Mouse (Mus musculus) right cerebral cortex, postnatal 10 days (tissue): ENCODE results near the gene Hyal3.
A peak's percentile ranks its signal among the peaks of the same experiment; 100 is the strongest.

Experiments used
- DNase-seq, 2 experiments: peaks; one replicate each; pipeline ENCODE4 v3.0.0; 2021; ENCODE audit warnings: low spot score in 2 of 2

Hyal3 gene

GRCm38 (mm10) chr9:107617461-107617860, 36.8 kb downstream of the Hyal3 start:
- DNase-seq: no peak

GRCm38 (mm10) chr9:107618098-107618497, 37.5 kb downstream of the Hyal3 start:
- no peak for DNase-seq

GRCm38 (mm10) chr9:107618778-107619545, 38.3 kb downstream of the Hyal3 start:
- DNase-seq: no peak

GRCm38 (mm10) chr9:107619546-107619879, 38.9 kb downstream of the Hyal3 start:
- DNase-seq: no peak

- DNase-seq: no peak
Observed at GRCm38 (mm10) chr9:107620954-107621353, 40.3 kb downstream of the Hyal3 start.

- DNase-seq: no peak
Observed at GRCm38 (mm10) chr9:107624539-107624938, 43.9 kb downstream of the Hyal3 start.

- DNase-seq: no peak
Observed at GRCm38 (mm10) chr9:107624951-107625350, 44.3 kb downstream of the Hyal3 start.

- no peak for DNase-seq
Observed at GRCm38 (mm10) chr9:107625351-107626128, 44.9 kb downstream of the Hyal3 start.

- DNase-seq: no peak
Observed at GRCm38 (mm10) chr9:107626158-107626843, 45.7 kb downstream of the Hyal3 start.

GRCm38 (mm10) chr9:107626844-107627277, 46.2 kb downstream of the Hyal3 start:
- peak; percentile 90 to 91 for DNase-seq

GRCm38 (mm10) chr9:107627387-107628255, 47.0 kb downstream of the Hyal3 start:
- DNase-seq: no peak

- DNase-seq: no peak
Observed at GRCm38 (mm10) chr9:107628721-107629410, 48.2 kb downstream of the Hyal3 start.

GRCm38 (mm10) chr9:107629411-107629730, 48.8 kb downstream of the Hyal3 start:
- no peak for DNase-seq

- peak; percentile 65 to 66 for DNase-seq
Observed at GRCm38 (mm10) chr9:107629901-107630425, 49.3 kb downstream of the Hyal3 start.

GRCm38 (mm10) chr9:107630576-107630975, 50.0 kb downstream of the Hyal3 start:
- peak; percentile 86 to 88 for DNase-seq

- no peak for DNase-seq
Observed at GRCm38 (mm10) chr9:107631311-107631826, 50.8 kb downstream of the Hyal3 start.

- no peak for DNase-seq
Observed at GRCm38 (mm10) chr9:107631861-107632260, 51.2 kb downstream of the Hyal3 start.

GRCm38 (mm10) chr9:107632478-107632877, 51.9 kb downstream of the Hyal3 start:
- DNase-seq: peak; percentile 64 to 68

- DNase-seq: peak; percentile 87 to 89
Observed at GRCm38 (mm10) chr9:107633091-107633660, 52.6 kb downstream of the Hyal3 start.
